Mouse (Mus musculus) E14TG2a.4 (cell line): ENCODE results near the gene Il17rc.

Experiments used
- CTCF ChIP-seq: conservative IDR thresholded peaks from 2 replicates; pipeline ENCODE4 v1.5.1; 2014; ENCODE audit warnings: low read length
- NANOG ChIP-seq: IDR thresholded peaks from 2 replicates; pipeline ENCODE4 v1.6.1; 2014; ENCODE audit warnings: borderline replicate concordance, low read length, mixed read lengths
- POU5F1 ChIP-seq: IDR thresholded peaks from 2 replicates; pipeline ENCODE4 v1.6.1; 2014; ENCODE audit warnings: low read length, borderline replicate concordance

- TF ChIP-seq CTCF (no peak), NANOG (no peak), POU5F1 (no peak)
Measured at GRCm38 (mm10) chr6:113480555-113481373, 9.5 kb downstream of the Il17rc start.
